Mouse (Mus musculus): Measurements from ENCODE around the gene Mmp2. TPM values are rescaled to one million over a fixed set of nuclear protein-coding genes. Genes with fewer than 3 reads are reported as not detected.
"Not testable (repeated sequence)": the region's sequence is repeated elsewhere in the genome, so short reads cannot be mapped to it uniquely, and the experiment has no call there.

Mmp2 gene
- polyA plus RNA-seq (2012; rRNA removed), result 2.4 and 2.8 TPM in 2 replicates

DNA sequence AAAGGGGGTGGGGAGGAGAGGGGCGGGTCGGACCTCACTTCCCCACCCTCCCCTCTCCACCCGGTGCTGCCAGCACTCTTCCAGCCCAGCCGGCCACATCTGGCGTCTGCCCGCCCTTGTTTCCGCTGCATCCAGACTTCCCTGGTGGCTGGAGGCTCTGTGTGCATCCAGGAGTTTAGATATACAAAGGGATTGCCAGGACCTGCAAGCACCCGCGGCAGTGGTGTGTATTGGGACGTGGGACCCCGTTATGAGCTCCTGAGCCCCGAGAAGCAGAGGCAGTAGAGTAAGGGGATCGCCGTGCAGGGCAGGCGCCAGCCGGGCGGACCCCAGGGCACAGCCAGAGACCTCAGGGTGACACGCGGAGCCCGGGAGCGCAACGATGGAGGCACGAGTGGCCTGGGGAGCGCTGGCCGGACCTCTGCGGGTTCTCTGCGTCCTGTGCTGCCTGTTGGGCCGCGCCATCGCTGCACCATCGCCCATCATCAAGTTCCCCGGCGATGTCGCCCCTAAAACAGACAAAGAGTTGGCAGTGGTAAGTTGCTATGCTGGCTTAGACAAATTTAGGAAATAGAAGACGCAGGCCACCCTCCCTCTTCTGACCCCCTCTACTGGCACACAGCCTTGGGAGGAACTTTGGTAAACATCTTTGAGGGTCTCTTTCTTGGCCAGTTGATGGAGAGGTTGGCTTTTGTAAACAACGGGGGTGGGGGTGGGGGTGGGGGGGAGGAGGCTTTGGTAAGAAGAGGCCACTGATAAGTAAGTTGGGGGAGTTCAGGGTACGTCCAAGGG, at the start of gene Mmp2:
TSS of gene Mmp2 (plus strand) at position 49 of the 792 bp plus-strand sequence.
- no peak for DNase-seq (ENCODE audit: extremely low spot score in 1 of 2, low spot score in 1 of 2)

DNA sequence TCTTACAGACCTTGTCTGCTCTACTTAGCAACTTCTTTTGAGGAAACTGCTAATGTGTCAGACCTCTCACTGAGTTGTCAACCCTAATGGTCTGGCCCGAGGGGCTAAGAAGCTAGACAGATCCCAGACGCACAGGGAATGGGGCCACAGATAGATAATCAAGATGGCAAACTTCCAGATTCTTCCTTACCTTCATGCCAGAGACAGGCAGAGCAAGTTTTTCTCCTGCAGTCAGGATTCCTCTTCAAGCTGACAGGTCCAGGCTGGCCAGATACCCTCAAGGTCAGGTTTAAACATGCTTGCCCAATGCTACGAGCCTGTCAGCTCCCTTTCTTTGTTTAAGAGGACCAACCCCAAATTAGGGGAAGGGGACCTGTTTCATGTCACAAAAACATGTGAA, 46.1 kb upstream of the Mmp2 start:
- no peak for DNase-seq (ENCODE audit: extremely low spot score in 1 of 2, low spot score in 1 of 2)

DNA sequence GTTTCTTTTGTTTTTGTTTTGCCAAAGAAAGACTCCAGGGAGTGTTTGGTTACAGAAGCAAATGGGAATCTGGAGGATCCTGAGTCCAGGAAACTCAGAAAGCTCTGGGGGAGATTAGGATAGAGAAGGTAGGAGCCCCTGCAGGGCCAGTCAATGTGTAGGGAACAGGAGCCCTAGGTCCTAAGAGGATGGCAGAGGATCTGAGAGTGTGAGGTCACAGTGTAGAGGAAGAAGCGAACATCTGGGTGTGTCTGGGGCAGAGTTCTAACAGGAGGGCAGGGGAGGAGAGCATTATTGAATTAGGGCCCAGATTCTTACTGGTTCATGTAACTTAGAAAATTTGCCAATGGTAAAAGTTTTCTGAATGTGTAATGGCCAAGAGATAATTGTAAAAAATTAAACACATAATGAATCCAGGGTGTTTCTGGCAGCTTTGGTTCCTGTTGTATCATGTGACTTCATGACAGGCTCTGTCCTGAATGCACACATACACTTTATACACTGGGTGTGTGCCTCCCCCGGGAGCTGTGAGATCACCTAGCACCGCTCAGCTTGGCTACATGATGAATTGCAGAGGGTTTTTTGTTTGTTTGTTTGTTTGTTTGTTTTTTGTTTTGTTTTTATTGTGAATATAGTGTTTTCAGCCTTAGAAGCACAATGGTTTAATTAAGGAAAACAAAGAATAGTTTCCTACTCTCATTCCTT, 43.0 kb upstream of the Mmp2 start:
- DNase-seq (ENCODE audit: extremely low spot score in 1 of 2, low spot score in 1 of 2), result no peak

GRCm38 (mm10) chr8:92790835-92791234, 36.3 kb upstream of the Mmp2 start:
- DNase-seq (ENCODE audit: extremely low spot score in 1 of 2, low spot score in 1 of 2), result peak in 1 of 2 experiments; percentile 3

DNA sequence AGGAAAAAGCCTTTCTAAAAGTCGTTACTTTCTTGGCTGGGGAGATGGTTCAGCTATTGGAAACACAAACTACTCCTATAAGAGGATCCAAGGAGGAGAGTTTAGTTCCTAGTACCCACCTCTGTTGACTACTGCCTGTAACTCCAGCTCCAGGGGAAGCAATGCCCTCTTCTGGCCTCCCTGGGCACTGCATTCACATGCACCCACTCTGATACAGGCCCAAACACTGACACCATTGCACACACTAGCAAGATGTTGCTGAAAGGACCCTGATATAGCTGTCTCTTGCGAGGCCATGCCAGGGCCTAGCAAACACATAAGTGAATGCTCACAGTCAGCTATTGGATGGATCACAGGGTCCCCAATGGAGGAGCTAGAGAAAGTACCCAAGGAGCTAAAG, 35.1 kb upstream of the Mmp2 start:
- not testable (repeated sequence) for DNase-seq (ENCODE audit: extremely low spot score in 1 of 2, low spot score in 1 of 2)

DNA sequence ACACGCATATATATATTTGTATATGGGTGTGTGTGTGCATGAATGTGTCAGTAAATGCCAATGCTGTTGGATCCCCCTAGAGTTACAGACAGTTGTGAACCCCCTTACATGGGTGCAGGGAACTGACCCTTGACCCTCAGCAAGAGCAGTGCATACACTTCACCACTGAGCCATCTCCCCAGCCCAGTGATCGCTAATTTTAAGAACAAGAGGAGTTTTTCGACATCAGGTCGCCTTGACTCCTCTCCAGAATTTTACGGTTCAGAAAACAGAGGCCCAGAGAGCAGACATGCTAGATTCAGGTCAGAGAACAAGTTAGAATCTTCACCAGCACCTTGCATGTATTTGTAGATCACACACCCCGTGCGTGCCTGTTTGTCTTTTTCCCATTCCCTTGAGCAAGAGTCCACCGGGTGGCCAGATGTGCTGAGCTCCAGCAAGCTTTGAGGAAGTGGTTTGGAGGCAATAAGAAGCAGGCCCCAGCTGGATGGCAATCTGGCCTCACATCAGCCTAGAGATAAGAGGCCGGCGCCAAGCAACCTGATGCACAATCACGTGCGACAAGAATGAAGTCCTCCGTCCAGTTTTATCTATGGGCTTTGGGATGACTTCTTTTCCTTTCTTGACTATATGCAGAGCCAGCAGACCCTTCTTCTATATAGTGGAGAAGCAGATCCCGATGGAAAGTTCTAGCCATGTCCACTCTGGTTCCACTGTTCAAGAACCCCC, 33.1 kb upstream of the Mmp2 start:
- no peak for DNase-seq (ENCODE audit: extremely low spot score in 1 of 2, low spot score in 1 of 2)

- DNase-seq (ENCODE audit: extremely low spot score in 1 of 2, low spot score in 1 of 2), result no peak
Observed at GRCm38 (mm10) chr8:92797527-92797931, 29.6 kb upstream of the Mmp2 start.

GRCm38 (mm10) chr8:92799406-92799805, 27.7 kb upstream of the Mmp2 start:
- no peak for DNase-seq (ENCODE audit: extremely low spot score in 1 of 2, low spot score in 1 of 2)

DNA sequence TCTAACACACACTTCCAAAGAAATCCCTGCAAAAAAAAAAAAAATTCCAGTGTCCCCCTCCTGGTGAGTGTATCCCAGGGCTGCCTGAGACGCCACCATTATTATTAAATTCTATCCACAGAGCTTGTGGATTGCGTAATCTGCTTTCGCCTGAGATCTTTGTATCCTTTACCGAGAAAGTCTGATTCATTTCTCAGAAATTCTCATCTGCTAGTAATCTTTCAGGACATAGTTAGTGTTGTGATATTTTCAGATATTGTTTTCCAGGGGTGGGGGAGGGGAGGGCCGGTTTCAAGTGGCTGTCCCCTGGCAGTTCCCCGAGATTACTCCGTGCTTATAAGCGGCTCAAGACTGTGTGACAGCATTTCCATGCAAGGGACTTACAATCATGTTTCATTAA, 25.9 kb upstream of the Mmp2 start:
- DNase-seq (ENCODE audit: extremely low spot score in 1 of 2, low spot score in 1 of 2), result no peak

- DNase-seq (ENCODE audit: extremely low spot score in 1 of 2, low spot score in 1 of 2), result no peak
Observed at GRCm38 (mm10) chr8:92802591-92802990, 24.5 kb upstream of the Mmp2 start.

- no peak for DNase-seq (ENCODE audit: extremely low spot score in 1 of 2, low spot score in 1 of 2)
Observed at GRCm38 (mm10) chr8:92812773-92813172, 14.3 kb upstream of the Mmp2 start.

- DNase-seq (ENCODE audit: extremely low spot score in 1 of 2, low spot score in 1 of 2), result no peak
Observed at GRCm38 (mm10) chr8:92815661-92816060, 11.4 kb upstream of the Mmp2 start.

DNA sequence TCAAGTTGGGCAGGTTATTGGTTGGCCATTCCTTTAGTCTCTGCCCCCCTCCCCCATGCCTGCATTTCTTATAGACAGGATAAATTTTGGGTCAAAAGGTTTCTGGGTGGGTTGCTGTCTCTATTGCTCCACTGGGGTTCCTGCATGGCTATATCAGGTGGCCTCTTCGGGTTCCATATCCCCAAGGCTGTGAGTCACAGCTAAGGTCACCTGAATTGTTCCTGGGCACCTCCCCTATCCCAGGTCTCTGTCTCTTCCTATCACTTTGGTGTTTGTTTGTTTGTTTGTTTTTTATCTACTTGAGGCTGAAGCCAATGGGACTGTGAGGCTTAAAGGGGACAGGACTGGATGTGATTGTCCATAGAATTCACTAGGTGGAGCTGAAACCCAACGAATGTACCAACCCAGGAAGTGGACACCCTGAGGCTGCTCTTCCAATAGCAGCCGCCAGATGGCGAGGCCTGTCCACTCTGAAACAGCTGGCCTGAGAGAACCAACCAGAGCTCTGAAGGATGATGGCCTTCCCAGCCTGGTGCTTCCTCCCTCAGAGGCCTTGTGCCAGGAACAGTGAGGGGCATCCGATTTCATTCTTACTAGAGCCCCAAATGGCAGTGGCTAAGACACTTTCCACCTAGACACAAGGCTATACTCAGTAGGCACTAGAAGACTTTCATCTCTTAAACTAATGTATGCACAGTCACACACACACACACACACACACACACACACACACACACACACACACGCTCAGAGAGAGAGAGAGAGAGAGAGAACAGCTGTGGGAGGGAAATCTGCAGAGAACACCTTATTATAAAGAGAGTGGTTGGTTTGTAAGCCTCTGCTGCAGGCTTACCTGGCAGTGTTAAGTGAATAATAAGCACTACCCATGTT, 8.9 kb upstream of the Mmp2 start:
- peak; percentile 72 to 96 for DNase-seq (ENCODE audit: extremely low spot score in 1 of 2, low spot score in 1 of 2)

- DNase-seq (ENCODE audit: extremely low spot score in 1 of 2, low spot score in 1 of 2), result no peak
Observed at GRCm38 (mm10) chr8:92821151-92821550, 5.9 kb upstream of the Mmp2 start.

GRCm38 (mm10) chr8:92822386-92822785, 4.7 kb upstream of the Mmp2 start:
- DNase-seq (ENCODE audit: extremely low spot score in 1 of 2, low spot score in 1 of 2), result no peak

- no peak for DNase-seq (ENCODE audit: extremely low spot score in 1 of 2, low spot score in 1 of 2)
Observed at GRCm38 (mm10) chr8:92825991-92826390, 1.1 kb upstream of the Mmp2 start.

DNA sequence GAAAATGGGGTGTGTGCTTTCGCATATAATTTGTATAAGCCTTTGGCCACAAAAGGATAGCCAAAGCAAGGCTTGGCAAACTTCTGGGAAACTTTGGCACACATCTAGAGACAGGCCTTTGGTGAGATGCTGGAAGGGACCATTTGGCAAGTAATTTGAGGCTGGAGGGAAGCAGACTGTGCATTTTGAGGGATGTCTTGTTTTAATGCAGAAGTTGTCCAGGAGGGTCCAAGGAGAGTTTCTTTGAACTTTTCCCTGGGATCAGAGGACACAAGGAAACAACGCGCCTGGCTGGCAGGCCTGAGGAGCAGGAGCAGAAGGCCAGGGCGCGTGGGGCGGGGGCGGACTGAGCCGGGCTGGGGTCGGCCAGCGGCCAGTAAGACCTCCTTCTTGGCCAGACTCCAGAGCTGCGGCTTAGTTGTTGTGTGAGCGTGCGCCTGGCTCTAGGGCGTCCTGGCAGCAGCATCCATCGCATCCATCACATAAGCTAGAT, 1.2 kb downstream of the Mmp2 start:
- peak in 1 of 2 experiments; percentile 25 for DNase-seq (ENCODE audit: extremely low spot score in 1 of 2, low spot score in 1 of 2)

DNA sequence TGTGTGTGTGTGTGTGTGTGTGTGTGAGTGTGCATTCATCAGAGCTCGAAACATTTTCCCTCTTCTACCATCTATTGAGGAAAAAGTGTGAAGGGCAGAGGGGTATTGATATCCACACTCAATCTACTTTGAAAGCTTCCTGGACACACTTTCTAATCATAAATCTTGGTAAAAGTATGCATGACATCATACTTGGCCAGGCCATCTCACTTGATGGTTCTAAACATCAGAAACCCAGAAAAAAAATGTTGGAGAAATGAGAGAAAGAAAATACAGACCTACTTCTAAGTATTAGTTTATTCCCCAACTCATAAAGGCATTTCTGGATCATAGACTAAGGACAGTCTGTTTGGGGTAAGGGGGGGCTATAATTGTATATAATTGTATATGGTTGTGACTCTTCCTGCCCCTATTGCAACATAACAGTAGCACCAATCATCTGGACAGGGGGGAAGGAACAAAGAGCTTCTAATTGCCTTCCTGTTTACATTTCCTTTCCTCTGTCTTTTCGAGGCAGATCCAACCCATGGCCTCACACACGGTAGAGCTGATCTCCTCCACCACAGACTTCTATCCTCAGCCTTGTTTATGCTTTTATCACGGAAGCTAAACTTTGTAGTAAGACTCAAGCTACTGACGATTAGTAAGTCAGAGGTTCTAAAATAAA, 7.1 kb downstream of the Mmp2 start:
- DNase-seq (ENCODE audit: extremely low spot score in 1 of 2, low spot score in 1 of 2), result no peak

GRCm38 (mm10) chr8:92834786-92835500, 7.9 kb downstream of the Mmp2 start:
- no peak for DNase-seq (ENCODE audit: extremely low spot score in 1 of 2, low spot score in 1 of 2)

Measured in frontal cortex, adult 2 months (tissue).